Mouse (Mus musculus) central nervous system, embryonic 11.5 days (tissue): ENCODE results near the gene Fam3a. TPM values are rescaled to one million over a fixed set of nuclear protein-coding genes. Genes with fewer than 3 reads are reported as not detected.

Source experiments
- polyA plus RNA-seq: library from polyadenylated mRNA; depleted of rRNA; stranded (reverse); fragments of >200 nt; gene quantifications from 2 replicates; pipeline ENCODE4 v1.2.3, GENCODE M21; 2012; rRNA removed

The Fam3a gene
- polyA plus RNA-seq, result 18.5 and 27.2 TPM in 2 replicates

DNA sequence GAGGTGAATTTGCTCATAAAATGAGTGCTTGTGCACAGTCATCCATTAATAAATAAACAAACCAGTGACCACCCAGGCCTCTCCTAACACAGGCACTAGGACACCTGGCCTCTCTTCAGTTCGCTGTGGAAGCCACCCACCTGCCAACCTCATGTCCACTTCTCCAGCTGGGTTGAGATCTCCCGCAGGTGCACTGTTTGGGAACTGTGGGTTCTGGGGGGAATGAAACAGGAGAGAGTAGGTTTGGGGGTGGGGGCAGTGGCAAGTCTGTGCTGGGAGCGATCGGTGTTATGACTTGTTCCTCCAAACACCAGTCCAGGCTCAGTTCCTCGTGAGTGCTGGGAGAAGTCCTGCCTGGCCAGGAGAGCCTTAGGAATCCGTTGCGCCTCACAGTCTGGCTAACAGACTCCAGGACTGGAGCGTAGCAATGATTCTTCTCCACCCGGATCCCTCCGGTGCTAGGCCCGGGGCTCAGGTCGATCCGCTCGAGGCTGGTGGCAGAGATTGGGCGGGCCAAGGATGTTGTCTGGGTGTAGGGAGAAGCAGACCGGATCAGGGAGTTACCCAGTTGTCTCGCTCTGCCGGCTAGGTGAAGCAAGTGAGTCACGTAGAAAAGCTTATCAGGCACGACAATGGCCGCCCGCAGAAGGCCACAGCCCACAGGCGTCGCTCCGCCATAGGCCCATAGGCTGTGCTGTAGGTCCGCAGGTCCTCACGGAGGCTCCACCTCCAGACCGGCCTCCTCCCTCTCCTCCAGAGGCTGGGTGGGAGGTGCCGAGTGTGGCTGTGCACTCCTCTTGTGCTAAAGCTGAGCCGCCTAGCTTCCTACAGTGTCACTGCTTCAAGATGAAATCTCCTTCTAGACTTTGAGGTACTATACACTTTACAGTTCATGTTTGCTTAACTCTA, at the start of gene Fam3a, which contains the start of gene Ikbkg:
Fam3a (minus strand) TSS at position 738 of the 909 bp plus-strand sequence.
Ikbkg (plus strand) TSS at position 756 of the 909 bp plus-strand sequence.

DNA sequence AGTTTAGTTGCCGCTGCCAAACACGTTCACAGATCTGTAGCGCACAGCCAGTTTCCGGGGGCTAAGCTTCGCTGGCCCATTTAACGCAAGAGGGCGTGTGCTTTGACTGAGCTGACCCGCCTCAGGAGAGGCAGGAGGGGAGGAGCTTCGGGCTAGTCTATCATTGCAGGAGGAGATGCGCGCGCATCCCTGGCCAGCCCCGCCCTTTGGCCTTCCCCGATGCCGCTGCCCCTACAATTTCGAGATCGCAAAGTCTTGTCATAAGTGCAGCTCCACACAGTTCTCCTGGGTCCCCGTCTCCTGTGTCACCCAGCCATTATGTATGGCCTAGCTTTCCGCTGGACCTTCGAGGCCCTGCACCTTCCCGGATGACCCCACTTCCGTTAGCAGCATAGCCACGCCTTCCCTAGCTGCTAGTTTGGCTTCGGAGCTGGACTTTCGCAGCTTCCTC, 35.8 kb upstream of the Fam3a start, which contains the start of gene G6pdx:
G6pdx (minus strand) TSS at position 369 of the 451 bp plus-strand sequence.

DNA sequence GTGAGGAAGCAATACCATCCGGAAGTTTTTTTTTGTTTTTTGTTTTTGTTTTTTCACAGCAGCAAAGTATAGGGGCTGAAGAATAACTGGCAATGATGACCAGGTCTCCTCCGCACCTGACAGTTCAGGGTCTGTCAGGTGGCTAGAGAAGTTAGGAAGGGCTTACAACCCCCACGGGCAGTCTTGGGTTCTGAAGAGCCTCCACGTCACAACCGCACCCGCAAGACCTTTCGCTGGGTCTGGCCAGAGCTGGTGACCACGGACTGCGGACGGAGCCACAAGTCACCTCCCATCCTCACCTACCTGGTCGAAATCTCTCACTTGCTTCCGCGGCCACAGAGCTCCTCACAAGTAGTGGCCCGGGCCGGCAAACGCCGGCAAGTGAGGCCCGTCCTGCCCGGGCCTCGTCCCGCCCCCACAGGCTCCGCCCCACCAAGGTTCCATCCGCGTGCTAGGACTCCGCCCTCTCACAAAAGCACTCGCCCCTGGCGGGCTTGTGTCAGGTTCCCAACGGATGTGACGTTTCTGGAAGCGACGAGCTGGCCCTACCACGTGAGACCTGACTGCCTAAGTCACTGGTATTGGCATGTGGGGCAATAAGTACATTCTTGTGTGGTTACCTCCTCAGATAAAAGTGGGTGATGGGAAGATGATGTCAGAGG, 20.1 kb downstream of the Fam3a start, which contains the start of the genes Ubl4a and Slc10a3:
Ubl4a (minus strand) TSS at position 331 of the 662 bp plus-strand sequence.
Slc10a3 (minus strand) TSS at position 462 of the 662 bp plus-strand sequence.

DNA sequence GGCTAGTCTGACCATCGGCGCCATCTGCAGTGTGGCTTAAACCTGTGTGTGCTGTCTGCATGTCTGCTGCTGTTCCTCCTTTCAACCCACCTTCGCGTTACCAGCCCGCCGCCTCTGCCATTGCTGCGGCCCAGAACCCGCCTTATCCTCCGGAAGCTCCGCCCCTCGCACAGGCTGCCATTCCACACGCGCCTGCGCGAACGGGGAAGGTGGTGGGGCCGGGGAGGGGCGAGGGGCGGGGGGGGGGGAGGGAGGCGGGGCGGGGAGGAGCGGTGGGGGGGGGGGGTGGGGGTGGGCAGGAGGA, 39.7 kb downstream of the Fam3a start, which contains the start of gene Lage3:
Lage3 (minus strand) TSS at position 152 of the 304 bp plus-strand sequence.

Other genes with a start within 250 kb of the Fam3a start
- not detected in 2 replicates for gene Tex28, start 225.4 kb downstream of the Fam3a start, polyA plus RNA-seq
- 0.02 TPM in 1 of 2 replicates, not detected in the other for gene Tktl1, start 216.0 kb downstream of the Fam3a start, polyA plus RNA-seq
- gene Flna, start 143.5 kb downstream of the Fam3a start, polyA plus RNA-seq, result 477 and 550 TPM in 2 replicates
- 64.2 and 105 TPM in 2 replicates for gene Emd, start 138.6 kb downstream of the Fam3a start, polyA plus RNA-seq
- 1,358 and 2,258 TPM in 2 replicates for gene Rpl10, start 122.5 kb downstream of the Fam3a start, polyA plus RNA-seq
- gene Taz, start 111.4 kb downstream of the Fam3a start, polyA plus RNA-seq, result 61.6 and 70.5 TPM in 2 replicates
- 5.9 and 8.7 TPM in 2 replicates for gene Dnase1l1, start 110.9 kb downstream of the Fam3a start, polyA plus RNA-seq
- 87.0 and 137 TPM in 2 replicates for gene Atp6ap1, start 96.2 kb downstream of the Fam3a start, polyA plus RNA-seq
- gene Gdi1, start 88.3 kb downstream of the Fam3a start, polyA plus RNA-seq, result 580 and 740 TPM in 2 replicates
- 50.7 and 64.9 TPM in 2 replicates for gene Fam50a, start 80.2 kb downstream of the Fam3a start, polyA plus RNA-seq
- 82.1 and 108 TPM in 2 replicates for gene Plxna3, start 64.2 kb downstream of the Fam3a start, polyA plus RNA-seq
- gene Lage3, start 39.7 kb downstream of the Fam3a start, polyA plus RNA-seq, result 96.9 and 108 TPM in 2 replicates
- 31.9 and 46.3 TPM in 2 replicates for gene Ubl4a, start 20.1 kb downstream of the Fam3a start, polyA plus RNA-seq
- gene Slc10a3, start 19.9 kb downstream of the Fam3a start, polyA plus RNA-seq, result 2.3 and 8.5 TPM in 2 replicates
- gene Ikbkg, start within 50 bp of the Fam3a start, polyA plus RNA-seq, result 23.5 and 46.1 TPM in 2 replicates
- gene G6pdx, start 35.9 kb upstream of the Fam3a start, polyA plus RNA-seq, result 31.7 and 41.7 TPM in 2 replicates
- gene Gm6880, start 88.1 kb upstream of the Fam3a start, polyA plus RNA-seq, result 0.12 TPM in 1 of 2 replicates, not detected in the other
- not detected in 2 replicates for gene Olfr1326-ps1, start 181.6 kb upstream of the Fam3a start, polyA plus RNA-seq
- not detected in 2 replicates for gene Olfr1325, start 199.4 kb upstream of the Fam3a start, polyA plus RNA-seq